Mouse (Mus musculus): Measurements from ENCODE around the gene Ccdc110.
A peak's percentile ranks its signal among the peaks of the same experiment; 100 is the strongest.

Ccdc110 gene

GRCm38 (mm10) chr8:45934582-45935014 is at the start of gene Ccdc110:
Gene Ccdc110 (plus strand): TSS chr8:45934619.
- DNase-seq (ENCODE audit: low read depth): peak; percentile 91

- no peak for DNase-seq (ENCODE audit: low read depth)
Observed at GRCm38 (mm10) chr8:45885202-45885685, 49.2 kb upstream of the Ccdc110 start, which contains the start of gene Pdlim3. Gene Pdlim3 (plus strand): TSS chr8:45885461.

- DNase-seq (ENCODE audit: low read depth): no peak
Observed at GRCm38 (mm10) chr8:45885775-45886174, 48.6 kb upstream of the Ccdc110 start.

- DNase-seq (ENCODE audit: low read depth): no peak
Observed at GRCm38 (mm10) chr8:45889737-45890136, 44.7 kb upstream of the Ccdc110 start.

GRCm38 (mm10) chr8:45896590-45896989 is 37.8 kb upstream of the Ccdc110 start:
- DNase-seq (ENCODE audit: low read depth): no peak

GRCm38 (mm10) chr8:45899783-45900182 is 34.6 kb upstream of the Ccdc110 start:
- no peak for DNase-seq (ENCODE audit: low read depth)

- no peak for DNase-seq (ENCODE audit: low read depth)
Observed at GRCm38 (mm10) chr8:45901626-45902025, 32.8 kb upstream of the Ccdc110 start.

GRCm38 (mm10) chr8:45903659-45904058 is 30.8 kb upstream of the Ccdc110 start:
- DNase-seq (ENCODE audit: low read depth): peak; percentile 6

- DNase-seq (ENCODE audit: low read depth): no peak
Observed at GRCm38 (mm10) chr8:45905591-45906250, 28.7 kb upstream of the Ccdc110 start.

GRCm38 (mm10) chr8:45906251-45906619 is 28.2 kb upstream of the Ccdc110 start:
- DNase-seq (ENCODE audit: low read depth): no peak

GRCm38 (mm10) chr8:45913707-45914106 is 20.7 kb upstream of the Ccdc110 start:
- DNase-seq (ENCODE audit: low read depth): no peak

GRCm38 (mm10) chr8:45916496-45916895 is 17.9 kb upstream of the Ccdc110 start:
- DNase-seq (ENCODE audit: low read depth): no peak

GRCm38 (mm10) chr8:45917040-45917679 is 17.3 kb upstream of the Ccdc110 start:
- DNase-seq (ENCODE audit: low read depth): no peak

GRCm38 (mm10) chr8:45918891-45919290 is 15.5 kb upstream of the Ccdc110 start:
- DNase-seq (ENCODE audit: low read depth): no peak

GRCm38 (mm10) chr8:45920392-45920791 is 14.0 kb upstream of the Ccdc110 start:
- no peak for DNase-seq (ENCODE audit: low read depth)

GRCm38 (mm10) chr8:45922116-45922515 is 12.3 kb upstream of the Ccdc110 start:
- DNase-seq (ENCODE audit: low read depth): no peak

GRCm38 (mm10) chr8:45936986-45937385 is 2.6 kb downstream of the Ccdc110 start:
- no peak for DNase-seq (ENCODE audit: low read depth)

GRCm38 (mm10) chr8:45946283-45946682 is 11.9 kb downstream of the Ccdc110 start:
- DNase-seq (ENCODE audit: low read depth): no peak

- no peak for DNase-seq (ENCODE audit: low read depth)
Observed at GRCm38 (mm10) chr8:45950622-45951021, 16.2 kb downstream of the Ccdc110 start.

- peak; percentile 22 for DNase-seq (ENCODE audit: low read depth)
Observed at GRCm38 (mm10) chr8:45970894-45971293, 36.5 kb downstream of the Ccdc110 start.

GRCm38 (mm10) chr8:45973988-45974505 is 39.6 kb downstream of the Ccdc110 start:
- DNase-seq (ENCODE audit: low read depth): no peak

GRCm38 (mm10) chr8:45975126-45975836 is 40.9 kb downstream of the Ccdc110 start, which contains the start of the genes 1700029J07Rik and Ufsp2:
Gene 1700029J07Rik (minus strand): TSS chr8:45975252.
Gene Ufsp2 (plus strand): TSS chr8:45975528.
- DNase-seq (ENCODE audit: low read depth): peak; percentile 98

Data from NIH3T3 (cell line).